Mouse (Mus musculus) gonadal fat pad, adult 2 months (tissue): Measurements from ENCODE around the gene Cacng8. TPM values are rescaled to one million over a fixed set of nuclear protein-coding genes. Genes with fewer than 3 reads are reported as not detected.

Source experiments
- polyA plus RNA-seq: library from polyadenylated mRNA; depleted of rRNA; stranded (reverse); fragments of >200 nt; gene quantifications from 2 replicates; pipeline ENCODE4 v1.2.3, GENCODE M21; 2012; rRNA removed

Cacng8 gene
- polyA plus RNA-seq, 1 experiment, result 0.12 TPM

Other genes starting within 250 kb of the Cacng8 start
- 0.03 TPM in 1 of 2 replicates, not detected in the other for gene AU018091, start 221.5 kb upstream of the Cacng8 start, polyA plus RNA-seq
- gene Nlrp12, start 140.9 kb upstream of the Cacng8 start, polyA plus RNA-seq, result 0.01 TPM in 1 of 2 replicates, not detected in the other
- 213 and 292 TPM in 2 replicates for gene Myadm, start 101.6 kb upstream of the Cacng8 start, polyA plus RNA-seq
- gene Prkcg, start 101.5 kb upstream of the Cacng8 start, polyA plus RNA-seq, result 2.6 and 4.8 TPM in 2 replicates
- 8.5 and 11.4 TPM in 2 replicates for gene Cacng7, start 57.7 kb upstream of the Cacng8 start, polyA plus RNA-seq
- gene Cacng6, start 33.5 kb downstream of the Cacng8 start, polyA plus RNA-seq, result not detected in 2 replicates
- gene Tarm1, start 111.9 kb downstream of the Cacng8 start, polyA plus RNA-seq, result 0.26 TPM in 1 of 2 replicates, not detected in the other
- 0.20 TPM in 2 replicates for gene Oscar, start 225.5 kb downstream of the Cacng8 start, polyA plus RNA-seq
- 230 and 382 TPM in 2 replicates for gene Ndufa3, start 226.7 kb downstream of the Cacng8 start, polyA plus RNA-seq
- gene Tfpt, start 239.2 kb downstream of the Cacng8 start, polyA plus RNA-seq, result 9.3 and 11.5 TPM in 2 replicates
- gene Prpf31, start 239.3 kb downstream of the Cacng8 start, polyA plus RNA-seq, result 28.9 and 29.8 TPM in 2 replicates